Mouse (Mus musculus): ENCODE results near the gene Vta1. TPM values are rescaled to one million over a fixed set of nuclear protein-coding genes. Genes with fewer than 3 reads are reported as not detected.

Gene Vta1
- polyA plus RNA-seq (2012; rRNA removed): 23.7 and 27.6 TPM in 2 replicates

DNA sequence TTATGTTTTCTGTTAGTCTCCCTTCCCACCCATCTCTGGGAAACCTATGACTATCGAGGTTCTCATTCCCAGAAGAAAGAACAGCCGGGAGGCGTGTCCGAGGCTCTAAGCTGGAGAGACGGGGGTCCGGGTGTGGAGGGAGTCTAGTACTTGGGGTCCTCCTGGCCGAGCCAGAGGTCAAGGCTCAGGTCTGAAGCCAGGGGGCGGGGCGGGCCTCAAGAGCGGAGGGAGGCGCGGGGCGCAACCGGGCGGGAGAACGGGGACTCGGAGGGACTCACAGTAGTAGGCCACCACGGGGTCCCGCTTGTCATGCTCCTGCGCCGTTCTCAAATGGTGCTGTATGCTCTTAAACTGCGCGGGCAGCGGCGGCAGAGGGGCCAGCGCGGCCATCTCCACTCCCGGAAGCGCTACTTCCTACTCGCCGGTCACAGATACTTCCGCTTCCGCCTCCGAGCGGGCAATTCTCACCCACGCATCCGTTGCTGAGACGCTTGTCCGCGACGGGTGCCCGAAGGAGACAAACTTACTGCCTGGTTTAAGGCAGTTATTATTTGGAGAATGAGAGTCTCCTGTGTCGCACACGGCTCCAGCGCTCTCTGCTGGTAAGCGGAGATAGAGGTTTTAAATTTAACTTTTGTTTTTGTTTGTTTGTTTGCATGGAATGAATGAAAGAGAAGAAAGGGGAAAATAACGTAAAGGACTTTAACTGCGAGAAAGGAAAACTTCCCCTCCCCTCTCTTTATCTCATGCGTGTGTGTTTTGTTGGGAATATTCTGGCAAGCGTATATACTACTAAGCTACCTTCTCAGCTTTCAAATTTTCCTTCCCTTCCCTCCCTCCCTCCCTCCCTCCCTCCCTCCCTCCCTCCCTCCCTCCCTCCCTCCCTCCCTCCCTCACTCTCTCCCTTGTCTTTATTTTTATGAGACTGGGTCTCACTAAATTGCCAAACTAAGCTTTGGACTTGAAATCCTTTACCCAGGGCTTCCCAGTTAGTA lies at the start of gene Vta1, which contains the start of gene Nmbr:
TSS of gene Vta1 (minus strand) at position 489 of the 995 bp plus-strand sequence.
TSS of gene Nmbr (plus strand) at position 520 of the 995 bp plus-strand sequence.

DNA sequence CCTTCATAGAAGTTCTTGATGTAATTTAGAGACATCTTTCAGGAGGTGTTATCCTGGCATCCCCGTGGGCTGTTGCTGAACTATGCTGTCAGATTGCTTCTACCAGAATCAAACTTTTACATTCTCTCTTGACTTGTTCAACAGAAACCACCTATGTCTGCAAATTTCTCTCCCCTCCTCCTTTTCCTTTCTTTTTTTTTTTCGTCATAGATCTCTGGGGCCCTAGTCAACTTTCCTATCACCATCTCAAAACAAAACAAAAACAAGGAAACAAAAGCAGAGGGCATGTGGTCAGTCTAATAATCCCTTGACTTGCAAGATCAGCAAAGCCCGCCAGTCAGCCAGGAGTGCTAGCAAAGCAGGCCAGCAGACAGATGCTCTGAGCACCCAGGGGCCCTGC lies 12.8 kb upstream of the Vta1 start, which contains the start of gene Gje1:
TSS of gene Gje1 (minus strand) at position 101 of the 400 bp plus-strand sequence.

Other genes with a start within 250 kb of the Vta1 start
- 0.79 and 1.00 TPM in 2 replicates for gene Adgrg6, start 159.9 kb downstream of the Vta1 start, polyA plus RNA-seq (2012; rRNA removed)
- 0.06 TPM in 1 of 2 replicates, not detected in the other for gene Nmbr, start within 50 bp of the Vta1 start, polyA plus RNA-seq (2012; rRNA removed)
- not detected in 2 replicates for gene Gje1, start 12.7 kb upstream of the Vta1 start, polyA plus RNA-seq (2012; rRNA removed)